ENCODE assay signal across 13 mouse cellular contexts in genomic region chr8:128534442-128534871, GRCm38 (mm10).
DNase-seq lines count a peak whose midpoint lies in the region; ATAC-seq and TF ChIP-seq lines count a peak whose summit lies in the region.
"Had no signal": no experiment of that assay in that cellular context is flagged by ENCODE, and none has a peak within 500 bp of the region (broad histone marks: within the 10 kb centered on the region; RNA-seq: fewer than 3 reads in every experiment).

No protein-coding gene starts in this region.

- H3K36me3 ChIP-seq in forebrain, postnatal 0 days (ENCODE audit: insufficient read depth): no peaks in the 10 kb centered on the region
- H3K36me3 ChIP-seq: heart, embryonic 13.5 days; liver, embryonic 13.5 days had no signal

- H3K4me2 ChIP-seq in forebrain, postnatal 0 days (ENCODE audit: low read depth): no peak overlapping the region
- H3K4me2 ChIP-seq: heart, embryonic 13.5 days; liver, embryonic 13.5 days had no signal

- H3K27me3 ChIP-seq in forebrain, postnatal 0 days (ENCODE audit: insufficient read depth, low read length): no peaks in the 10 kb centered on the region
- H3K27me3 ChIP-seq: heart, embryonic 13.5 days; liver, embryonic 13.5 days had no signal

- H3K27ac ChIP-seq in forebrain, postnatal 0 days (ENCODE audit: low read depth, low read length): no peak overlapping the region
- H3K27ac ChIP-seq: heart, embryonic 13.5 days; liver, embryonic 13.5 days had no signal

- no peak overlapping the region for H3K9ac ChIP-seq in forebrain, postnatal 0 days
- H3K9ac ChIP-seq: heart, embryonic 13.5 days; liver, embryonic 13.5 days had no signal

- no peak for DNase-seq in frontal cortex, postnatal 25 days (ENCODE audit: low spot score in 2 of 2)
- peak; percentile 69 for DNase-seq in CD4-positive, CD25-positive, alpha-beta regulatory T cell, adult 2 months (ENCODE audit: low read depth, low spot score)
- peak; percentile 66 for DNase-seq in forebrain, postnatal 0 days
- DNase-seq in mesoderm, embryonic 11.5 days (ENCODE audit: low read depth, low spot score): peak; percentile 11
- DNase-seq in gastrocnemius, postnatal 14 days: no peak
- no peak for DNase-seq in adrenal gland, postnatal 10 days
- no peak for DNase-seq in ovary, postnatal 36 days (ENCODE audit: low spot score)
- DNase-seq: kidney, postnatal 10 days; liver, embryonic 13.5 days; right cerebral cortex, postnatal 25 days had no signal

- no peak overlapping the region for H3K4me3 ChIP-seq in forebrain, postnatal 0 days (ENCODE audit: low read depth, low read length)
- H3K4me3 ChIP-seq: erythroblast, embryonic 14.5 days; heart, embryonic 13.5 days; liver, embryonic 13.5 days had no signal

- H3K4me1 ChIP-seq in forebrain, postnatal 0 days (ENCODE audit: insufficient read depth): peaks cover 6% of the 10 kb centered on the region; the same call in 1 of the 2 replicates
- H3K4me1 ChIP-seq: liver, embryonic 13.5 days had no signal

- WGBS in forebrain, postnatal 0 days: 10% methylated on average over 3 of the region's 3 CpGs

- H3K9me3 ChIP-seq in forebrain, postnatal 0 days (ENCODE audit: low read length): no peaks in the 10 kb centered on the region
- H3K9me3 ChIP-seq: heart, embryonic 13.5 days; liver, embryonic 13.5 days had no signal

- ATAC-seq in frontal cortex, adult (ENCODE audit: low TSS enrichment): peak; percentile 44
- ATAC-seq in forebrain, postnatal 0 days: peak; percentile 94

- TF ChIP-seq CTCF in forebrain, postnatal 0 days (IDR thresholded peaks at IDR 0.05; ENCODE audit: low read depth): no peak

- intact Hi-C loops in gastrocnemius, postnatal 14 days (cut with DNase I; ENCODE audit: low total_unique reads): no loop called here

Comparison
In these comparisons a context has a peak if more than half of its experiments do, and no peak if none do; other contexts are left out.
1. DNase-seq: peak in CD4-positive, CD25-positive, alpha-beta regulatory T cell, adult 2 months (single experiment), forebrain, postnatal 0 days (single experiment) and mesoderm, embryonic 11.5 days (single experiment); none in frontal cortex, postnatal 25 days (0 of 2), gastrocnemius, postnatal 14 days (single experiment), adrenal gland, postnatal 10 days (single experiment) and ovary, postnatal 36 days (single experiment).